Mouse (Mus musculus) embryonic facial prominence, embryonic 10.5 days (tissue): ENCODE measurements around the gene Ebp. TPM values are rescaled to one million over a fixed set of nuclear protein-coding genes. Genes with fewer than 3 reads are reported as not detected.
A peak's percentile ranks its signal among the peaks of the same experiment; 100 is the strongest.

Experiments
- DNase-seq: peaks from one replicate; pipeline ENCODE4 v3.0.0-alpha.2; 2017; ENCODE audit warnings: low spot score
- H3K27ac ChIP-seq: fragments of 300-500 bp; sonication (generic); replicated peaks from 2 replicates; pipeline ENCODE4 v1.5.1; 2016; ENCODE audit warnings: mild to moderate bottlenecking
- H3K27me3 ChIP-seq: fragments of 300-500 bp; sonication (generic); replicated peaks from 2 replicates; pipeline ENCODE4 v1.6.1; 2016; ENCODE audit warnings: low read depth, mild to moderate bottlenecking; ENCODE audit not compliant: poor library complexity, severe bottlenecking
- H3K36me3 ChIP-seq: fragments of 300-500 bp; sonication (generic); replicated peaks from 2 replicates; pipeline ENCODE4 v1.6.1; 2016; ENCODE audit warnings: mild to moderate bottlenecking, moderate library complexity
- H3K4me1 ChIP-seq: fragments of 300-500 bp; sonication (generic); 2 replicates; pipeline ENCODE4 v1.6.1; 2016
- H3K4me3 ChIP-seq: fragments of 300-500 bp; sonication (generic); 2 replicates; pipeline ENCODE4 v1.5.1; 2016; ENCODE audit warnings: mild to moderate bottlenecking, moderate library complexity
- H3K9me3 ChIP-seq: fragments of 300-500 bp; sonication (generic); 2 replicates; pipeline ENCODE4 v1.6.1; 2016; ENCODE audit warnings: mild to moderate bottlenecking
- WGBS: fragments of 180-500 bp; shearing (Covaris S2); methylation state at CpG from one replicate; pipeline ENCODE4 v1.1.7; 2016; 5-methylcytosine and 5-hydroxymethylcytosine counted together
- polyA plus RNA-seq: library from polyadenylated mRNA; unstranded; fragments of >200 nt; fragmentation: Nextera tagmentation; extraction: Ambion mirVana; gene quantifications from 2 replicates; pipeline ENCODE4 v1.2.1, GENCODE M21; 2016

The Ebp gene
- polyA plus RNA-seq, 1 experiment from 2014 or later = 25.8 TPM

GRCm38 (mm10) chrX:8207224-8207623 is 13.9 kb upstream of the Ebp start:
- DNase-seq = no peak
- 0 out of 2 replicates have a peak, but pooled peaks cover 3% of the 10 kb centered on the region for H3K4me1 ChIP-seq
- H3K36me3 ChIP-seq = peaks cover 3% of the 10 kb centered on the region; the same call in 1 of the 2 replicates
- H3K27ac ChIP-seq = no peak overlapping the region
- H3K27me3 ChIP-seq = no peaks in the 10 kb centered on the region
- no peaks in the 10 kb centered on the region for H3K9me3 ChIP-seq
- peak overlapping the region; percentile 63; the same call in 1 of the 2 replicates for H3K4me3 ChIP-seq
- WGBS = 21% methylated on average over 4 of the region's 4 CpGs

- Histone ChIP-seq H3K9me3 (no peaks in the 10 kb centered on the region), H3K27me3 (no peaks in the 10 kb centered on the region), H3K36me3 (peaks cover 3% of the 10 kb centered on the region; the same call in 1 of the 2 replicates), H3K4me1 (0 out of 2 replicates have a peak, but pooled peaks cover 3% of the 10 kb centered on the region), H3K4me3 (peak overlapping the region; percentile 63), H3K27ac (no peak overlapping the region)
- WGBS = 16% methylated on average over 11 of the region's 11 CpGs
- no peak for DNase-seq
Measured at GRCm38 (mm10) chrX:8206694-8207197, 13.4 kb upstream of the Ebp start.

GRCm38 (mm10) chrX:8206015-8206693 is 12.8 kb upstream of the Ebp start, which contains the start of gene Porcn:
Porcn (minus strand) TSS chrX:8206525.
- H3K4me1 ChIP-seq = 0 out of 2 replicates have a peak, but pooled peaks cover 3% of the 10 kb centered on the region
- peak; percentile 88 for DNase-seq
- H3K36me3 ChIP-seq = peaks cover 3% of the 10 kb centered on the region; the same call in 1 of the 2 replicates
- peak within 1 kb of the TSS; percentile 72 for H3K27ac ChIP-seq
- H3K4me3 ChIP-seq = peak within 1 kb of the TSS; percentile 63
- H3K27me3 ChIP-seq = no peaks in the 10 kb centered on the region
- WGBS = 12% methylated on average over 46 of the region's 46 CpGs
- H3K9me3 ChIP-seq = no peaks in the 10 kb centered on the region

- Histone ChIP-seq H3K27me3 (no peaks in the 10 kb centered on the region), H3K4me3 (peak overlapping the region; percentile 63), H3K9me3 (no peaks in the 10 kb centered on the region), H3K27ac (no peak overlapping the region), H3K4me1 (0 out of 2 replicates have a peak, but pooled peaks cover 3% of the 10 kb centered on the region), H3K36me3 (peaks cover 3% of the 10 kb centered on the region; the same call in 1 of the 2 replicates)
- DNase-seq = no peak
- WGBS = 39% methylated on average over 7 of the region's 7 CpGs
Measured at GRCm38 (mm10) chrX:8205551-8205950, 12.2 kb upstream of the Ebp start.

GRCm38 (mm10) chrX:8205088-8205487 is 11.8 kb upstream of the Ebp start:
- Histone ChIP-seq H3K36me3 (peaks cover 3% of the 10 kb centered on the region; the same call in 1 of the 2 replicates), H3K27me3 (no peaks in the 10 kb centered on the region), H3K4me3 (no peak overlapping the region; the same call in 1 of the 2 replicates), H3K27ac (no peak overlapping the region), H3K9me3 (no peaks in the 10 kb centered on the region), H3K4me1 (0 out of 2 replicates have a peak, but pooled peaks cover 3% of the 10 kb centered on the region)
- WGBS = 70% methylated on average over 4 of the region's 4 CpGs
- no peak for DNase-seq

- WGBS = 87% methylated on average over 10 of the region's 10 CpGs
- no peak for DNase-seq
Measured at GRCm38 (mm10) chrX:8204076-8204475, 10.8 kb upstream of the Ebp start.

GRCm38 (mm10) chrX:8203105-8203504 is 9.8 kb upstream of the Ebp start:
- 0 out of 2 replicates have a peak, but pooled peaks cover 3% of the 10 kb centered on the region for H3K4me1 ChIP-seq
- H3K9me3 ChIP-seq = no peaks in the 10 kb centered on the region
- H3K27ac ChIP-seq = no peak overlapping the region
- no peak for DNase-seq
- H3K27me3 ChIP-seq = no peaks in the 10 kb centered on the region
- 92% methylated on average over 14 of the region's 14 CpGs for WGBS
- H3K4me3 ChIP-seq = no peak overlapping the region
- H3K36me3 ChIP-seq = peaks cover 3% of the 10 kb centered on the region; the same call in 1 of the 2 replicates

More at GRCm38 (mm10) chrX:8204076-8204475, 10.8 kb upstream of the Ebp start:
- Histone ChIP-seq H3K36me3 (peaks cover 3% of the 10 kb centered on the region; the same call in 1 of the 2 replicates), H3K4me3 (no peak overlapping the region), H3K9me3 (no peaks in the 10 kb centered on the region), H3K4me1 (0 out of 2 replicates have a peak, but pooled peaks cover 3% of the 10 kb centered on the region), H3K27ac (no peak overlapping the region), H3K27me3 (no peaks in the 10 kb centered on the region)

- Histone ChIP-seq H3K27ac (peak overlapping the region; percentile 87), H3K9me3 (no peaks in the 10 kb centered on the region), H3K36me3 (no peaks in the 10 kb centered on the region; the same call in 1 of the 2 replicates), H3K4me3 (peak overlapping the region; percentile 66), H3K27me3 (no peaks in the 10 kb centered on the region), H3K4me1 (no peaks in the 10 kb centered on the region)
- WGBS = 14% methylated on average over 38 of the region's 38 CpGs
- peak; percentile 84 for DNase-seq
Measured at GRCm38 (mm10) chrX:8192640-8193418, 483 bp downstream of the Ebp start.

GRCm38 (mm10) chrX:8192126-8192639 is 1.1 kb downstream of the Ebp start:
- Histone ChIP-seq H3K9me3 (no peaks in the 10 kb centered on the region), H3K27me3 (no peaks in the 10 kb centered on the region), H3K27ac (peak overlapping the region; percentile 87), H3K4me3 (peak overlapping the region; percentile 66), H3K4me1 (no peaks in the 10 kb centered on the region), H3K36me3 (no peaks in the 10 kb centered on the region; the same call in 1 of the 2 replicates)
- DNase-seq = no peak
- 12% methylated on average over 13 of the region's 13 CpGs for WGBS

- Histone ChIP-seq H3K27me3 (no peaks in the 10 kb centered on the region), H3K36me3 (peaks cover 16% of the 10 kb centered on the region; the same call in 1 of the 2 replicates), H3K27ac (no peak overlapping the region), H3K9me3 (no peaks in the 10 kb centered on the region), H3K4me3 (no peak overlapping the region), H3K4me1 (no peaks in the 10 kb centered on the region)
- 10% methylated on average over 7 of the region's 7 CpGs for WGBS
- no peak for DNase-seq
Measured at GRCm38 (mm10) chrX:8182871-8183540, 10.3 kb downstream of the Ebp start.

GRCm38 (mm10) chrX:8179646-8180045 is 13.7 kb downstream of the Ebp start:
- Histone ChIP-seq H3K27ac (no peak overlapping the region), H3K27me3 (no peaks in the 10 kb centered on the region), H3K36me3 (no peaks in the 10 kb centered on the region), H3K4me3 (no peak overlapping the region), H3K9me3 (no peaks in the 10 kb centered on the region), H3K4me1 (no peaks in the 10 kb centered on the region)
- 90% methylated on average over 5 of the region's 5 CpGs for WGBS
- DNase-seq = no peak

GRCm38 (mm10) chrX:8178871-8179270 is 14.4 kb downstream of the Ebp start:
- no peak for DNase-seq
- H3K27ac ChIP-seq = no peak overlapping the region
- H3K9me3 ChIP-seq = no peaks in the 10 kb centered on the region
- no peak overlapping the region for H3K4me3 ChIP-seq
- no peaks in the 10 kb centered on the region for H3K27me3 ChIP-seq
- WGBS = 92% methylated on average over 2 of the region's 2 CpGs
- no peaks in the 10 kb centered on the region for H3K36me3 ChIP-seq
- H3K4me1 ChIP-seq = no peaks in the 10 kb centered on the region
